Mouse (Mus musculus) liver, embryonic 14.5 days (tissue): ENCODE measurements at regions not wholly inside any gene's neighbourhood (a gene's known extent, or its start where the extent isn't known, plus 50 kb on each side); places are given as distances from the start of the nearest gene placed in this dataset.

ENCODE experiments used
- ATAC-seq: fragments of 200-750 bp; cut with Nextera tagmentation; 2 replicates; pipeline ENCODE4 v1.8.0; 2017; ENCODE audit warnings: moderate number of reproducible peaks, mild to moderate bottlenecking, moderate library complexity; ENCODE audit not compliant: insufficient read depth
- DNase-seq, 3 experiments: peaks; one replicate each; pipeline ENCODE4 v3.0.0-alpha.2; 2012 to 2013; ENCODE audit warnings: low read depth in 3 of 3, low spot score in 3 of 3
- H3K27ac ChIP-seq: fragments of 300-500 bp; sonication (generic); 2 replicates; pipeline ENCODE4 v1.5.1; 2014; ENCODE audit warnings: moderate library complexity, mild to moderate bottlenecking, control low read depth, inconsistent platforms
- H3K27me3 ChIP-seq: fragments of 300-500 bp; sonication (generic); 2 replicates; pipeline ENCODE4 v1.6.1; 2014; ENCODE audit warnings: mild to moderate bottlenecking, low read length, moderate library complexity; ENCODE audit not compliant: control insufficient read depth, insufficient read depth
- H3K36me3 ChIP-seq: fragments of 300-500 bp; sonication (generic); replicated peaks from 2 replicates; pipeline ENCODE4 v1.6.1; 2014; ENCODE audit warnings: low read depth; ENCODE audit not compliant: control insufficient read depth, insufficient read depth
- H3K4me1 ChIP-seq, 2 experiments: fragments of 200-500 bp in 1 of 2; fragments of 300-500 bp in 1 of 2; sonication (generic) in 1 of 2; replicated peaks; 2 replicates each; pipeline ENCODE4 v1.6.1; 2012 to 2014; ENCODE audit warnings: antibody characterized with exemption in 1 of 2, inconsistent platforms in 1 of 2, low read length in 1 of 2; ENCODE audit not compliant: control insufficient read depth in 2 of 2, insufficient read depth in 2 of 2
- H3K4me2 ChIP-seq: fragments of 300-500 bp; sonication (generic); 2 replicates; pipeline ENCODE4 v1.6.1; 2014; ENCODE audit warnings: low read depth, mild to moderate bottlenecking, control low read depth, moderate library complexity
- H3K4me3 ChIP-seq, 2 experiments: fragments of 200-500 bp in 1 of 2; fragments of 300-500 bp in 1 of 2; sonication (generic) in 1 of 2; 2 replicates each; pipeline ENCODE4 v1.5.1; 2012 to 2014; ENCODE audit warnings: low read depth in 2 of 2, low read length in 2 of 2, mild to moderate bottlenecking in 2 of 2, control low read depth in 1 of 2, inconsistent platforms in 1 of 2, moderate library complexity in 1 of 2; ENCODE audit not compliant: insufficient read depth in 1 of 2
- H3K9ac ChIP-seq: fragments of 300-500 bp; sonication (generic); replicated peaks from 2 replicates; pipeline ENCODE4 v1.6.1; 2014; ENCODE audit warnings: mild to moderate bottlenecking, control low read depth, moderate library complexity
- H3K9me3 ChIP-seq: fragments of 300-500 bp; sonication (generic); 2 replicates; pipeline ENCODE4 v1.6.1; 2016; ENCODE audit warnings: low read length, mixed read lengths; ENCODE audit not compliant: control insufficient read depth
- CTCF ChIP-seq: IDR thresholded peaks from 2 replicates; pipeline ENCODE4 v1.5.1; 2016; ENCODE audit warnings: antibody characterized with exemption, low read depth, control low read depth
- EP300 ChIP-seq: IDR thresholded peaks from 2 replicates; pipeline ENCODE4 v1.6.1; 2016; ENCODE audit warnings: antibody characterized with exemption, low read depth
- WGBS: fragments of 180-500 bp; shearing (Covaris S2); extraction: QIAGEN DNeasy Blood & Tissue Kit; methylation state at CpG from one replicate; pipeline ENCODE4 v1.1.7; 2014; ENCODE audit not compliant: insufficient replicate concordance; 5-methylcytosine and 5-hydroxymethylcytosine counted together

GRCm38 (mm10) chr16:7632474-7632873 is 792.5 kb downstream of the Tmem114 start:
- ATAC-seq (no peak), DNase-seq (no peak)
- TF ChIP-seq EP300 (no peak), CTCF (no peak)
- no peaks in the 10 kb centered on the region for H3K4me1 ChIP-seq
- no peaks in the 10 kb centered on the region for H3K27me3 ChIP-seq
- no peak overlapping the region for H3K4me2 ChIP-seq
- no peak overlapping the region for H3K27ac ChIP-seq
- no peaks in the 10 kb centered on the region for H3K36me3 ChIP-seq
- H3K4me3 ChIP-seq, result no peak overlapping the region
- H3K9me3 ChIP-seq, result no peaks in the 10 kb centered on the region
- no peak overlapping the region for H3K9ac ChIP-seq
- 20% methylated on average over 5 of the region's 5 CpGs for WGBS

- no peak overlapping the region for H3K27ac ChIP-seq
- H3K4me3 ChIP-seq, result no peak overlapping the region
- no peaks in the 10 kb centered on the region for H3K9me3 ChIP-seq
- H3K9ac ChIP-seq, result no peak overlapping the region
- no peaks in the 10 kb centered on the region for H3K27me3 ChIP-seq
- H3K4me1 ChIP-seq, result no peaks in the 10 kb centered on the region
- TF ChIP-seq CTCF, result no peak
- TF ChIP-seq EP300, result no peak
- no peaks in the 10 kb centered on the region for H3K36me3 ChIP-seq
- no peak for DNase-seq
- ATAC-seq, result no peak
- no peak overlapping the region for H3K4me2 ChIP-seq
- 16% methylated on average over 8 of the region's 8 CpGs for WGBS
These were observed 796.6 kb downstream of the Tmem114 start for GRCm38 (mm10) chr16:7628351-7628750.

GRCm38 (mm10) chr16:7606602-7607001 is 818.3 kb downstream of the Tmem114 start:
- Histone ChIP-seq H3K36me3 (no peaks in the 10 kb centered on the region), H3K27ac (no peak overlapping the region), H3K9me3 (no peaks in the 10 kb centered on the region), H3K27me3 (no peaks in the 10 kb centered on the region), H3K9ac (no peak overlapping the region), H3K4me3 (no peak overlapping the region), H3K4me2 (no peak overlapping the region), H3K4me1 (no peaks in the 10 kb centered on the region)
- no peak for ATAC-seq
- DNase-seq, result no peak
- TF ChIP-seq CTCF (no peak), EP300 (no peak)
- 43% methylated on average over 2 of the region's 2 CpGs for WGBS

GRCm38 (mm10) chr16:7602428-7602827 is 822.5 kb downstream of the Tmem114 start:
- H3K4me2 ChIP-seq, result no peak overlapping the region
- no peaks in the 10 kb centered on the region for H3K9me3 ChIP-seq
- H3K36me3 ChIP-seq, result no peaks in the 10 kb centered on the region
- ATAC-seq (no peak), DNase-seq (no peak)
- no peak overlapping the region for H3K4me3 ChIP-seq
- H3K4me1 ChIP-seq, result no peaks in the 10 kb centered on the region
- TF ChIP-seq EP300 (no peak), CTCF (no peak)
- H3K27me3 ChIP-seq, result no peaks in the 10 kb centered on the region
- H3K27ac ChIP-seq, result no peak overlapping the region
- no peak overlapping the region for H3K9ac ChIP-seq
- 17% methylated on average over 1 of the region's 1 CpGs for WGBS

- ATAC-seq (no peak), DNase-seq (no peak)
- H3K27ac ChIP-seq, result no peak overlapping the region
These were observed 850.1 kb downstream of the Tmem114 start for GRCm38 (mm10) chr16:7574879-7575278.

More at GRCm38 (mm10) chr16:7574879-7575278, 850.1 kb downstream of the Tmem114 start:
- Histone ChIP-seq H3K4me3 (no peak overlapping the region), H3K4me1 (no peaks in the 10 kb centered on the region), H3K36me3 (no peaks in the 10 kb centered on the region), H3K4me2 (no peak overlapping the region), H3K27me3 (no peaks in the 10 kb centered on the region), H3K9me3 (no peaks in the 10 kb centered on the region), H3K9ac (no peak overlapping the region)
- 42% methylated on average over 3 of the region's 3 CpGs for WGBS
- no peak for TF ChIP-seq EP300
- TF ChIP-seq CTCF, result no peak
